Mouse (Mus musculus): ENCODE data around the gene Eml2.

The Eml2 gene

GRCm38 (mm10) chr7:19202065-19202850 lies 26.0 kb downstream of the Eml2 start:
- DNase-seq (ENCODE audit: low spot score in 2 of 2) = no peak

DNA sequence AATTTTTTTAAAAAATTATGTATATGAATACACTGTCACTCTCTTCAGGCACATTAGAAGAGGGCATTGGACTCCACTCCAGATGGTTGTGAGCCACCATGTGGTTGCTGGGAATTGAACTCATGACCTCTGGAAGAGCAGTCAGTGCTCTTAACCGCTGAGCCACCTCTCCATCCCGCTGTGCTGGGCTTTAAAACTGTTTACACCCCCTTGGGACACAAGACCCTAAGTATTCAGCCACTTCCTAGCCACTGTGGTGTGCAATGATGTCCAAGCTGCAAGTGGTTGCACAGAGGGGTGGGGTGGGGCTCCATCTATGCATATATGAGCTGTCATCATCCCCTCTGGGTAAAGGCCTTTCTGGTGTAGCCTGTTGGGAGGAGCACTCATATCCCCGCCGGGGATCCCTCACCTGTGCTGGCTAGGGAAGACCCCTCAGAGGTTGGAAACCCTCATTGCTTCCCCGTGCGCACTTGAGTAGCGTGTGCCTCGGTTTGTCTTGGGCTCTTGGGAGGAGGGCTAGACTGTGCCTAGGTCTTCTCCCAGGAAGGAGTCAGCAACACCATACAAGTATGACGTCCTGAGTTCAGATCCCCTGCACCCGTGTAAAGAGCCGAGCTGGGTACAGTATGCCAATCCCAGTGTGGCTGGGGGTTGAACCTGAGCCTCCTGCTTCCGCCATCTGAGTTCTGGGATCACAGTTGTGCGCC lies 32.1 kb downstream of the Eml2 start:
- no peak for DNase-seq (ENCODE audit: low spot score in 2 of 2)

DNA sequence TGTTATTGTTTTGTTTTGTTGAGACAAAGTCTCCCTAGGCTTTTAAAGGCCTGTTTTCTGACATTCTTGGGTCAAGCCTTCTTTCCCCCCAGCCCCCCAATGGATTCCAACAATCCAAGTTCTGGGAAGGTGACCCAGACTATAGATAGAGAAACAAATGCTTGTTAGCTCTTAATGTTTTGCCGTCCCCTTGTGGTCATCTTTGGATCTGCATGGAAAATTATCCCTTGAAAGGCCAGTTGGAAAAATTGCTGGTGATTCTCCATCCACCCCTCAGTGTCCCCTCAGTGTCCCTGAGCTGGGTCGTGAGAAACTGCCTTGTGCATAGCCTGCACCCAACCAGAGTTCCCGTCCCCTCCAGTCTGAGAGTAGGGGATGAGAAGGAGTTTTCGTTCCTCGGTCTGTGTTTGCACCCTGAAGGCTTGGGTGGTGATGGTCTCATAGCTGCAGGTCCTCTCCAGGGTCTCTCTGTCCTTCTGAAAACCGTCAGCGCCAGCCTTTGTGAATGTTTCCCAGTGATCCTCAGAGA lies 32.8 kb downstream of the Eml2 start:
- DNase-seq (ENCODE audit: low spot score in 2 of 2) = no peak

DNA sequence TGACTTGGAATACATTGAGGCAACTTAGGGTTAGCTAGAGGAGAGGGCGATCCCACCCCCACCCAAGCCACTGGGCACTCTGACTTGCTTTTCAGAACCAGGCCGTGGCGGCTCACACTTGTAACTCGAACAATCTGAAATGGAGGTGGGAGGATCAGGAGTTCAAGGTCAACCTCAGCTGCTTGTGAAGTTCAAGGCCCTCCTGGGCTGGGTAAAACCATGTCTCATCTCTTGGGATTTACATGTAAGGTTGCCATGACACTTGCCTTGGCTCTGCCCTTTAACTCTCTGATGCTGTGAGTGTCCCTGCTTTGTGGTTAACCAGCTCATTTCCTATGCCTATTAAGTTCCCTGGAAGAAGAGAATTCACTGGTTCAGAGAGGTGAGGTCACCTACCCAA lies 33.3 kb downstream of the Eml2 start:
- no peak for DNase-seq (ENCODE audit: low spot score in 2 of 2)

GRCm38 (mm10) chr7:19210010-19210409 lies 33.8 kb downstream of the Eml2 start:
- DNase-seq (ENCODE audit: low spot score in 2 of 2) = no peak

GRCm38 (mm10) chr7:19211041-19211675 lies 34.9 kb downstream of the Eml2 start:
- no peak for DNase-seq (ENCODE audit: low spot score in 2 of 2)

DNA sequence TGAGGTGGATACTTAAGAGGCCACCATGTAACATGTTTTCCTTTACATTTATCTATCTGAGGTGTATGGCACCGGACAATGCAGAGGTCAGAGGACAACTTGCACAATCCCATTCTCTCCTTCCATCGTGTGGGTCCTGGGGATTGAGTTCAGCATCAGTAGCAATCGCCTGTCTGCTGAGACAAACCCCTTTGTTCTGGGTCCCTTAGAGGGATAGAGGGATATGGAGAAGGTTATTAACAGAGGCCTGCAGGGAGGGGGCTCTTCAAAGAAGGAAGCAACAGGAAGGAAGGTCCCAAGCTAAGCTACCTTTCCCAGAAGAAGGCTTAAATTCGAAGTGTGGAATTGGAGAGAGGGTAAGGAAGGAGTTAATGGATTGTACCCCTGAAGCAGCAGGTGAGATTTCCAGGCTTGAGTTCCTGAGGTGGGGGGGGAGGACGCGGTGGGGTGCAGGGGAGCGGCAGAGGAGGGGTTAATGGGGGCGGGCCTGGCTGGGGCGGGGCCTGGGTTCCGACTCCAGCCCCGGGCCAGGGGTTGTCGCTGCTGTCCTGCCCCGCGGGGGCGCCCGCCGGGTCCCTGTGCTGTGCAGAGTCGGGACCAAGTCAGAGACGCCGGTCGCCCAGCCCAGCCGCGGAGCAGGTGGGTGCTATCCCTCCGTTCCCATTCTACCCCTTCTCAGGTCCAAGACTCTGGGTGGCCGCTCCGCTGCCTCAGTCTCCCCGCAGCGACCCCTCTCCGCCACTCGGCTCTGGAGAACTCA lies 36.0 kb downstream of the Eml2 start, which contains the start of gene Gpr4:
Gene Gpr4 (plus strand): TSS at position 543 of the 760 bp plus-strand sequence.
- DNase-seq (ENCODE audit: low spot score in 2 of 2) = peak in 1 of 2 experiments; percentile 17

DNA sequence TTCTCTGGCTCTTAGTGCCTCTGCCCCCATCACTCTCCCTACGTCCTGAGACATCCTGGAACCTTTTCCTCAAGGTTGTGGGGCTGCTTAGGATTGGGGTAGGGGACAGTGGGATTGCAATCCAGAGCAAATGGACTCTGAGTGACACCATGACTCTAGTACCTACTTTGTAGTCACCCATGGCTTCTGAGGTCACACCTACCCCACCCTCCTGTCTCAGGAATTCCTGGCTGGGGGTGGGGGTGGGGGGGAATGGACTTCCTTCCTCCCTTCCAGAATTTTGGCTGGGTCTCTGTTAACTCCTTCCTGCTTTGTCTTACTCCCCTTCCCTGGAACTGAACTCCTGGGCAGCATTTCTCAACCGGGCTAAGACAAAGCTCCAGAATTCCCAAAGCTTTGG lies 37.2 kb downstream of the Eml2 start:
- DNase-seq (ENCODE audit: low spot score in 2 of 2) = no peak

DNA sequence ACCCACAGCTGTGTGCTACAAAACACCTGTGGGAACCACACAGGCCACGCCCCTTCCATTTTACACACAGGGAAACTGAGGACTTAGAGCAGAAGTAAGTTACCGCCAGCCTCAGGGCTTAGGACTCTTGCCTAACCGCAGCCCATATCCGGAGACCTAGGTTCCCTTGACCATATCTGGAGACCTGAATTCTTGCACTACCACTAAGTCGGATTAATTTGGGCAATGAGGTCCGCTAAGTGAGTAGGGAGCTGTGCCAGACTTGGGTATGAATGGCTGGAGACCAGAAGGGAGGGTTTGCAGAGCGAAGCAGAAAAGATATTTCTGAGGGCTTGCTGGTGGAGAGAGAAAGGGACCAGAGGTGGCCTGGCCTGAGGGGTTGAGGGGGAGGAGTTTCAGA lies 38.1 kb downstream of the Eml2 start:
- DNase-seq (ENCODE audit: low spot score in 2 of 2) = no peak

DNA sequence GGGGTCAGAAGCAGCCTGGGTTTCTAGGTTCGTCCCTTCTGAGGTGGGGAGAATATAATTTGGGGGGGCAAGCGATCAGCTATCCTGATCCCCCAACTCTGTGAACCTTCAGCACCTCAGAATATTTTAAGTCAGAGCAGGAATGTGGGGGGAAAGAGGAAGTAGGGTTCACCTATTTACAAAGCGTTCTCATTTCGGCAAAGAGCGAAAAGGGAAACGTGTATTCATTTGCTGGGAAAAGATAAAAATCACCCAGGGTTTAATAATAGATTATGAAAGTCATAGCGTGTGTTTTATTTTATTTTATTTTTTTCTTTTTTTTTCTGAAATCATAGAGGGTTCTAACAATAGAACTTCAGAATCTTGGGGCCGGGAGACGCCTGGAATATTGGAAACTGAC lies 38.7 kb downstream of the Eml2 start:
- DNase-seq (ENCODE audit: low spot score in 2 of 2) = no peak

DNA sequence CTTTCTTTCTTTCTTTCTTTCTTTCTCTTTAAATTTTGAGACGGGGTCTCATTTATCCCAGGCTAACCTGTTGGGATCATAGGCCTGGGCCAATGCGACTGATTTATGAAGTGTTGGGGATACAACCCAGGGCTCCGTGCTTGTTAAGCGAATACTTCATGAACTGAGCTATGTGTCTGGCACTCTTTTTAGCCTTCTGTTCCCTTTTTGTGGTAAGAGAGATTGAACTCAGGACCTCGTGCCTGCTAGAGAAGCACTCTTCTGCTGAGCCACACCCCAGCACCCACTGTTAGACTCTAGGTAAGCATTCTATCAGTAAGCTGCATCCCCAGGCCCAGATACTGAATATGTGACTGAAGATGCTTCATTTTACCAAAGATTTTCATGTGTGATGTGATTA lies 41.3 kb downstream of the Eml2 start:
- DNase-seq (ENCODE audit: low spot score in 2 of 2) = no peak

- no peak for DNase-seq (ENCODE audit: low spot score in 2 of 2)
Measured at GRCm38 (mm10) chr7:19217944-19218343, 41.7 kb downstream of the Eml2 start.

GRCm38 (mm10) chr7:19220061-19220460 lies 43.8 kb downstream of the Eml2 start:
- DNase-seq (ENCODE audit: low spot score in 2 of 2) = no peak

DNA sequence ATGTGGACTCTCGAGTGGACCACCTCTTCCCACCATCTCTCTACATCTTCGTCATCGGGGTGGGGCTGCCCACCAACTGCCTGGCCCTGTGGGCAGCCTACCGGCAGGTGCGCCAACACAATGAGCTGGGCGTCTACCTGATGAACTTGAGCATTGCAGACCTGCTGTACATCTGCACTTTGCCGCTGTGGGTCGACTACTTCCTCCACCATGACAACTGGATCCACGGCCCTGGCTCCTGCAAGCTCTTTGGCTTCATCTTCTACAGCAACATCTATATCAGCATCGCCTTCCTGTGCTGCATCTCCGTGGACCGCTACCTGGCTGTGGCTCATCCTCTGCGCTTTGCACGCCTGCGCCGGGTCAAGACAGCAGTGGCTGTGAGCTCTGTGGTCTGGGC lies 46.0 kb downstream of the Eml2 start:
- DNase-seq (ENCODE audit: low spot score in 2 of 2) = no peak

DNA sequence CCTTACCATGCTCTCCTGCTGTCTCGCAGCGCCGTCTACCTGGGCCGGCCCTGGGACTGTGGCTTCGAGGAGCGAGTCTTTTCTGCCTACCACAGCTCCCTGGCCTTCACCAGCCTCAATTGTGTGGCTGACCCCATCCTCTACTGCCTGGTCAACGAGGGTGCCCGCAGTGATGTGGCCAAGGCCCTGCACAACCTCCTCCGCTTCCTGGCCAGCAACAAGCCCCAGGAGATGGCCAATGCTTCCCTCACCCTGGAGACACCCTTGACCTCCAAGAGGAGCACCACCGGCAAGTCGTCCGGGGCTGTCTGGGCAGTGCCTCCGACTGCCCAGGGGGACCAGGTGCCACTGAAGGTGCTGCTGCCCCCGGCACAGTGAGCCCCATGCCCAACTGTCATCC lies 46.7 kb downstream of the Eml2 start:
- no peak for DNase-seq (ENCODE audit: low spot score in 2 of 2)

GRCm38 (mm10) chr7:19224933-19225332 lies 48.7 kb downstream of the Eml2 start:
- DNase-seq (ENCODE audit: low spot score in 2 of 2) = no peak

DNA sequence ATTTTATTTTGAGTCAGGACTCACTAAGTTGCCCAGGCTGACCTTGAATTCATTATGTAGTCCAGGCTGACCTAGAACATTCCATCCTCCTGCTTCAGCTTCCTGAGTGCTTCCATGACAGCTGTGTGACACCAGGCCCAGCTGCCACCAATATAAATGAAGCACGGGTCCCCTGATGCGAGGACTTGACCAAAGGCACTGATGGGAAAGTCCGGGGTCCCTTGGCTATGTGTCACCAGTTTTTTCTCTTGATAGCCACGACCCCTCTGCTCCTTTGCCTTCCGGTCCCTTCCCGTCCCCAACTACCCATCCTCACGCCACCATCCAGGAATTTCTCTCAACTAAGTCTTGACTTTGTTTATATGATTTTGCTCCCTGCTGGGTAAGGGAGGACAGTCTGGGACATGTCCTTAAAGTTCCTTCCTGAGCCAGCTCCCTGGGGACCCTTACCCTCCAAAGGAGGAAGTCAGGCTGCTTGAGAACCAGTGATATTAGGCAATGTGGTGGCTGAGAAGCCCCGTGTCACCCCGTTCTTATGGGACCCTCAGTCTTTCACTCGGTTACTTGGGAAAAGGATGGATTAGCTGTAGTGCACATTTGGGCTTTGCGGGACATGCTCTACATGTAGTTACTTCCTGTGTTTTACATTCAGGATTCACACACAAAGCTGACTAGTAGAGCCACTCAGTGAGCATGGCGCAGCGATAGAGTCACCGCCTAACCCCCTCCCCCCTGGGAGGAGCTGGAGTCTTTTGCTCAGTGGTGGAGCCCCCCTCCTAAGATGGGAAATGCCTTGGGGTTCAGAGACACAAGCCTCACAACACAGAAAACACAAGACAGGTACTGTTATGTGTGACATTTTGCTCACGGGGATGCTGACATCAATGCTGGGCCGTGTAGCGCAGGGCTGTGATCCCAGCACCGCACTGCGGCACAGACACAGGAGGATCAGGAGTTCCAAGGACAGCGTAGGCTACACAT lies 50.9 kb downstream of the Eml2 start:
- peak; percentile 44 to 58 for DNase-seq (ENCODE audit: low spot score in 2 of 2)

GRCm38 (mm10) chr7:19227883-19228792 lies 51.9 kb downstream of the Eml2 start, which contains the start of gene Opa3:
TSS of gene Opa3 (plus strand) at chr7:19228334.
- peak; percentile 98 to 99 for DNase-seq (ENCODE audit: low spot score in 2 of 2)

GRCm38 (mm10) chr7:19228793-19229148 lies 52.5 kb downstream of the Eml2 start:
- DNase-seq (ENCODE audit: low spot score in 2 of 2) = no peak

All from thymus, postnatal 10 days (tissue).